Mouse (Mus musculus) liver (tissue): ENCODE measurements around the gene Dapk2.

Experiments used
- DNase-seq: peaks from one replicate; pipeline ENCODE4 v3.0.0-alpha.2; 2020; ENCODE audit warnings: mixed read lengths

Dapk2 gene

DNA sequence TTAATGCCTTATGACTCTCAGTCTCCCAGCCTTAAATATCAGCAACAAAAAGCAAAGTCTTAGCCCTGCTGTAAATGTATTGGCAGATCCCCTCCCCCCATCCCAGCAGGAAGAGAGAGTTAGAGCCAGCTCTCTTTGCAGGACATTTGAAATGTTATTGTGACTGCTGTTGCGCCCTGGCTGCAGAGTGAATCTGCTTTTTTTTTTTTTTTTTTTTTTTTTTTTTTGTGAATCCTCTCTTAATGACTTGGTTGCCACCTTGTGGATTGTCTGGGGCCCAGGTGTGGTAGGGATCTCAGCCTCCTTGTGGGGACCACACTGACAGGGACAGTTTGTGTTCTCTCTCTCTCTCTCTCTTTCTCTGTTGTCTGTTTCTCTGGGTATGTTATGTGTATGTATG lies 31.0 kb downstream of the Dapk2 start:
- no peak for DNase-seq

DNA sequence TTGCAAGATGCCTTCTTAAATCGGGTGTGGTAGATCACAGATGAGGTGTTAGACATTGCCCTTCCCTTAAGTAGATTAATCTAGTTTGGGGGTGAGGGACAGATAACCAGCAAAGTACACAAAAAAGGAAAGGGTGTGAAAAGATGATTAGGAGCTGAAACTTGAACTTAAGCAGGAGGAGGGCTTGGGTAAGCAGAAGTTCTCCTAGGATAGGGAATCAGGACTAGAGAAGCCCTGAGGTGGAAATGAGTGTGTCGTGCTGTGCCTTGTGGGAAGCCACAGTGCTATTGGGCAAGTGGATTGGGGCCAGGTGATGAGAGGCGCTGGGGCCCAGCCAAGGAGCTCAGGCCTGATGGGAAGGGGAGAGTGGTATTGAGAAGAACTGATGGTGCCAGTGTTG lies 36.0 kb downstream of the Dapk2 start:
- DNase-seq, result peak; percentile 55

DNA sequence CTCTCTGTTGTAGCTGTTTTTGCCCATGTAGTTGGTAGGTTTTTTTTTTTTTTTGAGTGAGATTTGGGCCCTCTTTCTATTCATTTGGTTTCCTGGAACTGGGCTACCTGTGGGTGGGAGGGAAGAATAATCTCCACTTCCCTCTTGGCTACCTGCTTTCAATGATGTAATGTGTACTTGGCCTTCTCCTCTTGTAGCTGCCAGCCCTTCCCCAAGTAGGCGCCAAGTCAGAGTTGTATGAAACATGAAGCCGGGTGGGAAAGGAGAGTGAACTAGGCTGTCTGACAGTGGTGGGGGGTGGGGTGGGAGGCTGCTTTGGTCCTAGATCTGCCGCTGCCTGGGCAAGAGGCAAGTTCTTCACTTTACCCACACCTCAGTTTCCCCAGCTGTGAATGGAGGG lies 38.5 kb downstream of the Dapk2 start:
- no peak for DNase-seq

DNA sequence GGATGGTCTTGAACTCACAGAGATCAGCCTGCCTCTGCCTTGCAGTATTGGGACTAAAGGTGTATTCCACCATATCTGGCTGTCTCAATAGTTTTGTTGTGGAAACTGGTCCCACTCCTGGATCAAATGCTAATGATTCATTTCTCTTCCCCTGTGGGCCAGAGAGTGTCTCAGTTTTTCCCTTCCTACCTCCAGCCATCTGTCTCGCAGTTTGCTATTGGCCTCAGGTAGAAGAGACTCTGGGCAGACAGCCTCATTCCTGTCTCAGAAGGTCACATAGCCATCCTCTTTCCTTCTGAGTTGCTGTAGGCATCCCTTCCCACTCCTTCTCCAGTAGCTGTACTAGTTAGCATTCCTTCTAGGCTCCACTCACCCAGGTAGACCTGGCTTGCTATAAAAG lies 40.5 kb downstream of the Dapk2 start:
- no peak for DNase-seq

DNA sequence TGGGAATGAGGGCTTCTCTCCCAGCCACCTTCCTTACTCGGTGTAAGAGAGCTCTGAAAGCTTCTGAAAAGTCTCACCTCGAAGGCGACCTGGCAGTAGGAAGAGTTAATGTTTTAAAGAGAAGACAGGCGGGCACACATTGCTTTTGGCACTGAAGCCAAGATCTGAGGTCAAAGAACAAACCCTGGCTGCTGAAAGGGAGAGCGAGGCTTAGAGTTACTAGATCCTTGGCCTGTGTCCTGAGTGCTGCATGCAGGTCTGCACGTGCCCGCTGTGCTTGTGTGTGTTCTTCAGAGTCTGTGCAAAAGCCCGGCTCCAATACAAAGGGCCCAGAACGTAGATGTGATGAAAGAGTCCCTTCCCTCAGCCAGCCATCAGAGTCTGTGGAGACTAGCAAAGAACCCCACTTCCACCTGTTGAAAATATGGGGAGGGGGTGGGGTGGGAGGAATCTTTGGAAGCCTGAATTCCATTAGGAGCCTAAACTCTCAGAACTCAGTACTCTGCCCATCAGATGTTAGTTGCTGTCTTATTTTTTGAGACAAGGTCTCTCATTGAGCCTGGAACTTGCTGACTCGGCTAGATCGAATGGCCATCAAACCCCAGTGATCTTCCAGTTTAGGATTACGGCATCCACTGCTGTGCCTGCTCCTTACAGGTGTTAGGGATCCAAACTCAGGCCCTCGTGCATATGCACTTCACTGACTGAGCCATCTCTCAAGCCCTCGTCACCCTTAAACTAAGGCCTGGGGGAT lies 41.8 kb downstream of the Dapk2 start:
- DNase-seq, result no peak

DNA sequence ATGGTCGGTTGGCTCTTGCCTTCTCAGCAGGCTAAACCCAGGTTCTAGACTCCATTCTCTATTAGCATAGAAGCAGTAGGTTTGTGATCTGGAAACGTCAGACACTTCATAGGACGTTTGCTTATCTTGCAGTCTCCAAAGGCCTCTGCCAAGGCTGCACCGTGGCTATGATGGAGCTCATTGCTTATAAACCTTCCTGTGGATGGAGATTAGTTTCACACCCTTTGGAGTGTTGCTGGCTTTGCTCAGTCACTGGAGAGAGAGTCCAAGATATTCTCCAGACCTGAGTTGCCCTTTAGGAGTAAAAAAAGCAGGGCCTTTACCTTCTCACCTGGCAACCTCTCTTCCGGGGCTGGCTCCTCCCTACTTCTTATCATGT lies 42.4 kb downstream of the Dapk2 start:
- DNase-seq, result peak; percentile 64

DNA sequence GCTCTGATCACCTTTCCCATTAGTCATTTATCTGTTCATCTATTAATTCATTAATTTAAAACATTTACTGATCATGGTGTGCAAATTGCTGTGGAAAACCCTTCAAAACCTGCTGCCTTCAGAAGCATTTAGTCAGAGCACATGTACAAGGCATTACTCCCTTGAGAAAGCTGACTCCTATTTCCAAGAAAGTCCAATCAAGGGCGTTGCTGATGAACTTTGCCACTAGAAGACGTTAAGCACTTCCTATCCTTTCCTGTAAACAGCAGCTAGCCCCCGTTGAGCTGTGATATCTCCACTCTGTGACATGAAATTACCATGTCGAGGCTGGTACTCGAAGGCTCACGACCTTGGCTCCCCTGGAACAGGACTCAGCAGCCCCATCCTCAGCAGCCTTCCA lies 43.6 kb downstream of the Dapk2 start:
- peak; percentile 24 for DNase-seq

DNA sequence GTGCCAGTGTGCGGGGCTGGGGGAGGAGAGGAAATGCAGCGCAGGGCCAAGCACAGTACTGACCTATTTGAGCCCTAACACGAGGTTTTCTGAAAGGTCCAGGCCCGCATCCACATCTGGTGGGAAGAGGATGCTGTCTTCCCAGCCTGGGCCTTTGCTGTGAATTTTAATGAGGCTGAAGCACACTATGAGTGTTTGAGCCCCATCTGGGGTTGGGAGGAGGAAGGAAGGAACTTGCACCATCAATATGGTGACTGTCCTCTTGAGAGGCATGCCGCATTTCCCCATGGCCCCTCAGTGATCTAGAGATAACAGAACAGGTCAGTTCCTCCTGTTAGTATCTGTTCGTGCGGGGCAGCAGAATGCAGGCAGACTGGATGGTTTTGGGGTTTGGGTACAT lies 44.4 kb downstream of the Dapk2 start:
- DNase-seq, result peak; percentile 30

DNA sequence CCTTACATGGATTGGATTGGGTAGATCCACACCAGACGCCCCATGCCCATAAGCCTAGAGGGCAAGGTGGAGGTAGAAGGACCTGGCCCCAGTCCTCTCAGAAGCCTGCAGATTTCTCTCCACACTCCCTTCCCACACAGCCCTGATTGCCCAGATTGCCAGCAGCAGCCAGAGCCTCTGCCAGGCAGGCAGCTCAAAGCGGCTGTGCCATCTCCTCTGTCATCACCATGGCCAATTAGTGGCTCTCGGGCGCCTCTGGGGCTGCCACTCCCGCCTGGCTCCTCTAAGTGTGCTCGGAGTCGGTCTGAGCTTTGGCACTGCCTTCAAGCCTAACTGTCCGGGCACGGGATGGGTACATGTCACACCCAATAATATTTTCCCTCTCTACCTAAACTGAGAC lies 47.7 kb downstream of the Dapk2 start:
- no peak for DNase-seq

DNA sequence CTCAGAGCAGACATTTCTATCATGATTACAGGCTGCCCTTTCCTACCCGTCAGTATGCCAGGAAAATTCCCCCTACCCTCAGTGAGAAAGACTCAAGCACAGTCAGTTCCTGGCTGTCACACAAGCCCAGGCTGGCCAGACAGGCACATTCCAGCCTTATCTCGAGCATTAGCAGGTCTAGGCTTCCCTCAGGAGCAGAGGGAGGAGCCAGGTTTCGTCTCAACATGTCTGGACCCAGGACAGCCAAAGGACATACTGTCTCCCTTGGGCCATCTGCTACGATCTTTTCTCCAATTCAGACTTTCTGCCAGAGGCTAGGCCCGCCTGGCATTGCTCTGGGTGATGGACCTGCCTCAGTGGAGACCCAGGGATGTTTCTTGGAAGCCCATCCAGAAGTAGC lies 48.8 kb downstream of the Dapk2 start:
- peak; percentile 27 for DNase-seq

DNA sequence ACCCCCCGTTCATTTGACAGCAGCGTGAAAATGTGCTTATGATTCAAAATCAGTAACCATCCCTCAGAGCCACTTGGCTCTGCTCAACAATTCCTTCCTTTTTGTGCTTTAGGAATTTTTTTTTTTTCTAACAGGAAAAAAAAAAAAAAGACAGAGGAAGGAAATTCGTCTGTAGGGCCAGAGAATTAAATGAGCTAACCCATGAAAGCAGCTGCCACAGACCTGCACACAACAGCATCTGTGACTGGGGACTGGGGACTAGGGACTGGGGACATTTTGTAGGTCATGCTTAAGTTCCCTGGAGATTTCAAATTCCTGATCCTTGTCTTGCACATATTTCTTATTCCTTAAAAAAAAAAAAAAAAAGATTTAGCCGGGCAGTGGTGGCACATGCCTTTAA lies 53.4 kb downstream of the Dapk2 start:
- no peak for DNase-seq

DNA sequence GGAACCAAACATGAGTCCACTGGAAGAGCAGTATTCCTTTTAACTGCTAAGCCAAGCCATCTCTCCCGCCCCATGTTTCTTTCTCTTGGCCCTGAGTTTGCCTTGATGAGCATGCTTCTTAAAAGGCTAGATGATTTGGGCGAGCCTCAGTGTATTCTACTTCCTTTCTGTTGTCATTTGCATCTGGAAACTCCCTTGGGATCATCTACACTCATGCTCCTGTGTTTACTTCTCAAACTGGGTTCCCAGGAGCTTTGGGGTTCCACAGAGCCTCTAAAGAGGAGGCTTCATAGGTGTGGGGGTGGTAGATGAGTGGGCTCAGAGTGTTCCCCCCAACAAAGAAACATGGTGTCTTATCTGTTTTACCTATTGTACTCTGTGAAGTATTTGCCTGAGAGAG lies 54.1 kb downstream of the Dapk2 start:
- no peak for DNase-seq

DNA sequence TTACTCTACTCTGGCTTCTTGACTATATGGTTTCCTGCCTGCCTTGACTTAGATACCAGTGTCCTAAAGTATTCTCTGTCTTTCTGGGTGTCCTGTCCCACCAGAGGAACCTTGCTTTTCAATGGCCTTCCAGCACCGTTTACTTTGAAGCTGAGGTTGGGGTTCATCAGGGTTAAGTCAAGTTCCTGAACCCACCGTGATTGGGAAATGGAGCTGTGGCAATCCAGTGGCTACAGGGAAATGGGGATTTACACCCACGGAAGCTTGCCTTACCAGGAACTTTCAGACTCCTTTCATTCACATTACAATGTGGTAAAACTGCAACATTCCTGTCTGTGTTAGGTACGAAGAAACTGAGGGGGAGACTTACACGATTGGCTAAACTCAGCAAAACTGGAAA lies 54.8 kb downstream of the Dapk2 start:
- no peak for DNase-seq

DNA sequence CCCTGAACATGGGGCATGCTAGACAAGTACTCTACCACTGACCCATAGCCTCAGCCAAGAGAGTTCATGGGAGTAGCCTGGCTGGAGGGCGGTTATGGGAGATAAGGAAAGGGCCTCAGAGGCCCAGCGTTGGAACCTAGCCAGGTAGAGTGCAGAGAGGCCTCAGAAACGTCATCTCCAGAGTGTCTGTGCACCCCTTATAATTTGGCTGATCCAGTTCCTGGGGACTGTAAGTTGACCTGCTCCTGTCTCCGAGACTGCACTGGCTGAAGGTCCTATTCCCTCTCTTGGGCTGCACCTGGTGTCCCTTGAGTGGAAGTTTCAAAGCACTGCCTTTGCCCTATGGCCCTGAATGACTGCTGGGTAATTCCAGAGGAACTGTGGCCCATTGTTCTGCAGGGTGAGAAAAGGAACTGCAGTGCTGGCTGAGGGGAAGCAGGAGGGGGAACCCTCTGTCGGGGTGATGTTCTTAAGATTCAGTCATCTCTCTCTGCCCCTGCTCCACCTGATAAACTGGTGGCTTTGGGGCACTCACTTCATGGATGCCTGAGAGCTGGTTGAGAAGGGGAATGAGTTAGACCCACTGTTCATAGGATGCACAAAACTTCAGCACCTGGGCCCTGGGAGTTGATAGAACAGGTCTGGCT lies 55.5 kb downstream of the Dapk2 start:
- DNase-seq, result peak; percentile 89

DNA sequence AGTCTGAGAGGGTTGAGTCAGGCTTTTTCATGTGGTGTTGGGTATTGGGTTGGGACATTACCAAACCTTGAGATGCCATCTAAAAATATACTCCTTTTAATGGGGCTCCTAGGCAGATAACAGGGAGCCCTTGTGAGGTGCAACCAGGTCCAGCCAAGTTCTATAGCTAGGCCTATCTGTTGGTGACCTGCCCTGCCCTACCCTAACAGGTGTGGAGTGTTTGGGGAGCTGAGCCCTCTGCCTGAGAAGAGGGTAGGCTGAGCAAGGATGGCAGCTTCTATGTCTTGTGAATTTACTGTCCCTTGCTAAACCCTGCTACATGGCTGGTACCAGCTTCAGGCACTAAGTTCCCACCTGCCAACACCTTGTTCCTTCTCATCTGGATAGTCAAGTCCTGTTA lies 57.5 kb downstream of the Dapk2 start:
- no peak for DNase-seq

DNA sequence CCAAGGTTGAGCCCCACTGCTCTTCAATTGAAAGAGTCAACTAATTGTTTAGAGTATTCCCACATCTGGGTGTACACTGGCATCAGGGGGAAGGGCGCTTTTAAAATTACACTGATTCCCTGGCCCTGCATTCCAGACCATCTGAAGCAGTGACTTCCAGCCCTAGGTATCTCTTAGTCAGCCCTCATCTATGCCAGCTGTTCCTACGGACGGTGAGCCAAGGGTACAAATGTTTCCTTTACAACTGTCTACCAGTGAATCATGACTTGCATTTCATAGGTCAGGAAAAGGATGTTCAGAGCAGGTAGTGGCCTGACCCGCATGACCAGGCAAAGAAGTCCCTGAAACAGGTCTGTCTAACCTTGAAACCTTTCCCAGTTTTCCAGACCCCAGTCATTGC lies 59.9 kb downstream of the Dapk2 start:
- no peak for DNase-seq

DNA sequence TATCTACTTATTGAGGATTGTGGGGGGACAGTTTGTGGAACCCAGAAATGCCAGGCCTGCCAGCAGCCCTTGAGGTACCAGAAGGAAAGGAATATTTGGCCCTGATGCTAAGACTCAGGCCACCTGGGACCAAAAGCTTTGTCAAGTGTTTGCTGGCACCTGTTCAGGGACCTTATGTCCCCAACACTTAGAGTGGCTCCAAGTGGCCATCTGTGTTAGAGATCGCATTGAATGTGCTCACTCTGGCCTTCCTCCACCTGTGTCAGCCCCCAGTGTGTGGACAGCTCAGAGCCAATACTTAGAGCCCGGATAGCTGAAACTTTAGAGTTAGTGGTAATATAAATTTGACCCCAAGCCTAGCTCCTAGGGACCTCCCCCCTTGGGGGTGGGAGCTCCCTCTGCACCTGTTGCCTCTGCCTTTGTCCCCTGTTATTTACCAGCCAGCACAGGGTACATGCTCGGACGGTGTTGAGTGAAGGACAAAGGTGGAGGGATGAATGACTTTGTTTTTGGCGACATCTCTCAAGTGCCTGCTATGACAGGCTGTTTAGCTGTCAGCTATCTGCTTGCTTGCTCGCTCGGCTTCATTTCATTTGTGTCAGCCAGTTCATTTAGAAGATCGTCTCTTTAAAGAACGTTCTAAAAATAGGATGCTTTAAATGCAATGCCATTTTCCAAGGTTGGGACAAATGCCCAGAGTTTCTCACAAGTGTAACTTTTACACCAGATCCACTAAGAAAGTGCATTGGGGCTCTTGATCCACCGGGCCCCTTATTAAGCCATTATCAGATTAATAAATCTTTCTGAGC lies 61.1 kb downstream of the Dapk2 start:
- DNase-seq, result no peak

DNA sequence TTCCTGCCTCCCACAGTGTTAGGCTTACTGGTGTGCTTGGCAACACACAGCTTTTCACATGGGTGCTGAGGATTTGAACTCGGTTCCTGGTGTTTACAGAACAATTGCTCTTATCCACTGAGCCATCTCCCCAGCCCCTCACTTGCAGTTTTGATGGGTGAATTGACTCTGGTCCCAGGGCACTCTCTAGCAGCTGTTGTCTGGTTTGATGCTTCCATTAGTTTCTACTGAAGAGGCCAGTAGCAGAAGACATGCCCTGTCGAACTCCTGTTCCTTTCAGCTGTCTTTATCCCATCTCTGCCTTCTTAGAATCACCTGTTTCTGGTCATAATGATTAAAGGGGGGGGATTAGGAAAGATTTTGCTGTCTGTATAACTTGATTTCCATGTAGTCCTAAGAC lies 65.8 kb downstream of the Dapk2 start:
- no peak for DNase-seq

DNA sequence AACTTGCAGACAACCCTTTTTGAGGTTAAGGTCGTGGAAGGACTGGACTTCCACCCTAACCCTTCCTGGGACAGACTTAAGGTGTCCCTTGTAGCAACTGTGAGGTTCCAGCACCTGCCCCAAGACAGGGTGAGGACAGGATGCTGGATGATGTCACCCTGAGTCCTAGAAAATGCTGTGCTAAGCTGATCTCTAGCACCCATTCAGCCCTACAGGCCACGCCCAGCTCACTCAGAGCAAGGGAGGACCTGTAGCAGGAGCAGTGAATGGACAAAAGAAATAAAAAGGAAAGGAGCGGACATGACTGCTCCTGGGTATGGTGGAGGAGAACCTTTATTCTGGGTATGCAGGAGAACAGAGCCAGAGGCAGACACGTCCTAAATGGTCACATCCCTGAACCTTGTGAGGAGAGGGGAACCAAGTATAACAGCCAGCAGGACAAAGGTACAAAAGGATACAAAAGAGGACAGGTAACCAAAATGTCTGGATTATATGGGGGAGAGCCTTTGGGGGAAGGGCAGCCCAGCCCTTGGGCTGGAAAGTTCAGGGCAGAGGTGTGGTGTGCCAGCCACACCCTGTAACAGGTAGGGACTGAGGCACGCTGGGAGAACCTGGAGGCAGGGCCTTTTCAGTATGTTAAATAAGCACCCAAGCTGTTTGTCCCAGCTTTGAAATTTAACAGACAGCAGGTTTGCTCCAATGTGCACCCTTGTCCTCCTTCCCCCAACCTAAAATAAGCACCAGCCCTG lies 67.9 kb downstream of the Dapk2 start:
- DNase-seq, result peak; percentile 58

DNA sequence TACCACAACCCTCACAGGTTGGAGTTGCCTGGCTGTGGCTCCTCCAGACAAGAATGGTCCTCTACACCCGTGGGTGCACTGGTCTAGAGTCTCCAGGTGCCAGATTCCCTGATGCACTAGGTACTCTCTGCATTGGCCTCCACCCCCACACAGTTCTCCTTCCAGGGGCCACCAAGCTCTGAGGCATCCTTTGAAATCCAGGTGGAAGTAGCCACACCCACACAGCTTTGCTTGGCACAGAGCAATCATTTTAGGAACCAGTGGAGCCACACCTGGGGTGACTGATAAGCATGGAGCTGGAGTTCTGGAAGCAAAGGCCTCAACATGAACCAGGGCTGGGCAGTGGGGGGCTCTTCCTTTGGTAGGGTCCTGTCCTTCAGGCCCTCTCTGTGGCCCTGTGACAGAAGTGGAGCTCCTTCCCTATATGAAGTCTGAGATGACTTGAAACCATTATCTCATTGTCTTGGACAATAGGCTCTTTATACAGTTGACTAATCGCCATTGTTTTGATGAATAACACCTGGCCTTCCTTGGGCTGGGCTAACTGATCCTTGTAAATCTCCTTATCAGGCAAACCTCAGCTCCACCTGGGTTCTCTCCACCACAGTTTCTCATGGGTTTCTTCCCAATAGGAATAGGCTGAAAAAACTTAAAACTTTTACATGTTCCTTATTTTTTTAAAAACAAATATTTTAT lies 70.6 kb downstream of the Dapk2 start:
- DNase-seq, result no peak

DNA sequence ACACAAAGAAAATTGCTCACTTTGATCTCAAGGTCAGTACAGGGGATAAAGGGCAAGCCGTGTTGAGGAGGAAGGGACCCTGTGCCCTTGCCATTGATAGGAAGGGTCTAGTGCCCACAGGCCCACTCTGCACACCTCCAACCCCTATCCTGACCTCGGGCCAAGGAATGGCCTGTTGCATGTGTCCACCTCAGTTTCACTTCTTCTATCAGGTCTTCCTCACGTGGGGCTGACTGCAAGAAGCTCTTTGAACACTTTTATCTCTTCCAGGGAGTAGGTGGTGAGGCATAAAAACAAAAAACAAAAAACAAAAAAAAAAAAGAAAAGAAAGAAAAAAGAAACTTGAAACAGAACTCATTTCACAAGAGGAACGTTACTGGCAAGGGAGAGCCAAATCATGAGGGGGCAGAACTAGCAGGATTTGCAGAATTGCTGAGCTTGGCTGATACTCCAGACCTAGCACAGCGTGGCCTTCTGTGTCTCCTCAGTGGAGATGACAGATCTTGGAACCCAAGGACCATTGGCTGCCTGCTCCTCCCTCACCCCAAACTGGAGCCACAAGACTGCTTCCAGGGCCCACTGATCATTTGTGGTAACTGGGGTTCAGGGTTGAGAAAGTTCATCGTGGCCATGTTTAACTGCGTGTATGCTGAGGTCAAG lies 73.9 kb downstream of the Dapk2 start:
- DNase-seq, result no peak

DNA sequence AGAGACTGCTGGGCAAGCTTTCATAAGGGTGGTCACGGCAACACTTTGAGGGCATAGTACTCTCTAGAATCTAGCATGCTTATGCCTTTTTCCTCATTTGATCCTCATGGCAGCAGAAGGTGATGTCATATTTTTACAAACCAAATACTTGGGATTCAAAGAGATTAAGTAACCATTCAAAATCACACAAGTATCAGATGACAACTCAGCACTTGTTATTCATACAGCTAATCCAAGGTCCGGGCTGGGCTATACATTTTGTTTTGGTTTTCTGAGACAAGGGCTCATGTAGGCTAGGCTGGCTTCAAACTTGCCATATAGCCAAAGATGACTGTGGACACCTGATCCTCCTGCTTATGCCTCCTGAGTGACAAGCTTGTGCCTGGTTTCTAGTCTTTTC lies 78.6 kb downstream of the Dapk2 start:
- no peak for DNase-seq
